Mouse (Mus musculus) heart, adult 8-10 months (tissue): ENCODE measurements around the gene Tnni2. TPM values are rescaled to one million over a fixed set of nuclear protein-coding genes. Genes with fewer than 3 reads are reported as not detected.
A peak's percentile ranks its signal among the peaks of the same experiment; 100 is the strongest.

Source experiments
- DNase-seq: peaks from one replicate; pipeline ENCODE4 v3.0.0; 2022; ENCODE audit warnings: low spot score
- total RNA-seq, 4 experiments: library from RNA; stranded (reverse); gene quantifications; 2 replicates each; pipeline ENCODE4 v1.2.4; 2022

Gene Tnni2
- total RNA-seq, 4 experiments from 2014 or later, result 5.1 to 10.0 (median 7.8) TPM

DNA sequence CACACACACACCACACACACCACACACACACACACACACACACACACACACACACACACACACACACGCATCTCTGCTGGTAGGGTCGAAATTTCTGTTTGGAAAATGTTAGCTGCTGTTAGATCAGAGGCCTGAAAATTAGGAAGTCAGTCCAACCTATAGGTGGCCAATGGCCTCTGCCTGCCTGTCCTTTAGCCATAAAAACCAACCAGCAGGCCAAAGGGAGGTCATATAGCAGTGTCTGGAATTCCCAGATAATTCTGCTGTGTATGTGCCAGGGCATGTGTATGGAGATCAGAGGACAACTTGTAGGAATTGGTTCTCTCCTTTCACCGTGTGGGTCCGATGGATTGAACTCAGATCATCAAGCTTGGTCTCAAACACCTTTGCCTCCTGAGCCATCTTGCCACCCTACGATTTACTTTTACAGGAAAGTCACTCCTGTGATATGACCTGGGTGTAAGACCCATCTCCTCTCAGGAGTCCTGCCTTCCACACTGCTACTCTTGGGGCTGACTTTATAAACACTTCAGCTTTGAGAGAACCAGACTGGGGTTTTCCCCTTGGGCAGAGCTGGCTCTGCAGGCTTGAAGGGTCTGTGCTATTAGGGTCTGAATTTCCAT lies 17.2 kb downstream of the Tnni2 start:
- DNase-seq, result no peak

DNA sequence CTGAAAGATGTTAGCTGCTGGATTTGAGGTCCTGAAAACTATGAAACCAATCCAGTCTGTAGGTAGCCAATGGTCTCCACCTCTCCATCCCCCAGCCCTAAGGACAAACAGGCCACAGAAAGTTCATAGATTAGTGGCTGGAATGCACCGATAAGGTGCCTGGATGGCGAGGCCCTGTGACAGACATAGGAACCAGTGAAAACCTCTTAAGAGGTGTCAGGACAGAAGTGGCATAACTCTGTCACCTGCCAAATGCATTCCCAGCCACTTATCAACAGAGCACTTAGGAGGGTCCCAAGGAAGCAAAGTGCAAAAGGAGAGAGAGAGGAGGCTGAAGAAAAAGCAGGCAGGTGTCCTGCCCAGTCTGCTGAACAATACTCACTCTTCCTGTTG lies 17.7 kb downstream of the Tnni2 start:
- no peak for DNase-seq

DNA sequence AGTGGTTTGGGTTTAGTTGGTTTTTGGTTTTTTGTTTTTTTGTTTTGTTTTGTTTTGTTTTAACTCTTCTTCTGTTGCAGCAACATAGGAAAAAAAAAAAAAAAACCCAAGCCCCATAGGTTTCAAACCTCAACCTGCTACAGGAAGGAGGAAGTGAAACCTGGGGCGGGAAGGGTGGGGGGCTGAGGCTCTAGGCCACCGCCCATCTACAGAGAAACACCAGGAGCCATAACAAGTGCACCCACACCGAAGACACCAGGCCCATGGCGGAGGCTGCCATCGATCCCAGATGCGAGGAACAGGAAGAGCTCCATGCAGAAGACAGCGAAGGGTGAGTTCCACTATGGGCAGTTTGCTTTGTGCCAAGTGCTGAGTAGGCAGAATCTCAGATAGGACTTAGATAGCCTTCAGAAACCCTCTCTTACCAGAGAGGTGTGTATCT lies 19.0 kb downstream of the Tnni2 start, which contains the start of gene Lsp1:
Lsp1 (plus strand) TSS at position 174 of the 442 bp plus-strand sequence.
- no peak for DNase-seq

DNA sequence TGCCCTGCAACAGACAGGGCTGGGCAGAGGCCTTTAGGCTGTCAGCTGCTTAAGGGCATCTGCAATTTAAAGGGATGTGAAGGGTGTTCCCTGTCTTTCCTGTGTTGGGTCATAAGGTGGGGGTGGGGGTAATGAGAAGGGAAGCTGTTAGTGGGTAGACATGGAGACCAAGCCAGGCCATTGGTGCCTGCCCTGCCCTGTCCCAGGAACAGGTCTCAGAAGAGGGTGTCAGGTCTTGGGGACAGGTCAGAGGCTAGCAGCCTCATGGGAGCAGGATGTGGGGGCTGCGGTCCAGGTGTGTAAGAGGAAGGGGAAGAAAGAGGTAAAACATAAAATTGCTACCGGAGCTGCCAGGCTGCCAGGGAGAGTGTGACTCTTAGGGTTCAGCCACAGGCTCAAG lies 19.8 kb downstream of the Tnni2 start:
- no peak for DNase-seq

DNA sequence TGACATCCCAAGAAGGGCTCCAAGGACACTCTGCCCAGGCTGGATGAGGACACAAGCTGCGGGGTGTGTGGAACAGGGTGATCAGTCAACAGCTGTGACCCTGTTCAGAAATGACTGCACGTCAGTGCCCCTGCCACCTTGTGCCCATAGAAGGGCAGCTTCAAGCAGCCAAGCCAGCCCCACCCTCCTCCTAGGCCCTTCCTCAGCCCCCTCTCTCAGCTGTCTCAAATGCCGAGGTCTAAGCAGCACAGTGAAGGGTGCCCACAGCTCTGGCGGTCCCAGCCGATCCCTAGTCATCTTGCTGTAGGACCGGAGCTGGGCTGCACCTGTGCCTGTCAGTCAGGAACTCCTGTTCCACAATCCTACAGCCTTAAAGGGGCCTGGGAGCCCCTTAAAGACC lies 20.6 kb downstream of the Tnni2 start:
- no peak for DNase-seq

DNA sequence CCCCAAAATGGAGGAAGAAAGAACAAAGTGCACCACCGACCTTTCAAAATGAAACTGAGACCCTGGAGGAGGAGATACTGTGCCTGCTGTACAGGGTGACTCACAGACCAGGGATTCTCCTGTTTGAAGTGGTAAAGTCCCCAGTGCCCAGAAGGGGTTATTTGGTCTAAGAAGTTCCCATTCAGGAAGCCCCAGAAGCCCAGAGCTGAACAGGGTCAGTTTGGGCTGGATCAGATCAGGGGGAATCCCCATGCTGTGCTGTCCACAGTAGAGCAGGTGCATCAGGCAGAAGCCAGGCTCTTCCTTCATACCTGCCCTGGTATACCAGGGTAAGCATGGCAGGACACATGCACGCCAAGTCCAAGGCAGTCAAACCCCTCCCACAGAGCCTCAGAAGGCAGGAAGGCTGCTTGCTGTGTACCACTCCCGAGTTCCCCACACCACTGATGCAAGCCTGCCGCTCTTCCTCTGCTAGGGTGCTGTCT lies 21.0 kb downstream of the Tnni2 start:
- no peak for DNase-seq

DNA sequence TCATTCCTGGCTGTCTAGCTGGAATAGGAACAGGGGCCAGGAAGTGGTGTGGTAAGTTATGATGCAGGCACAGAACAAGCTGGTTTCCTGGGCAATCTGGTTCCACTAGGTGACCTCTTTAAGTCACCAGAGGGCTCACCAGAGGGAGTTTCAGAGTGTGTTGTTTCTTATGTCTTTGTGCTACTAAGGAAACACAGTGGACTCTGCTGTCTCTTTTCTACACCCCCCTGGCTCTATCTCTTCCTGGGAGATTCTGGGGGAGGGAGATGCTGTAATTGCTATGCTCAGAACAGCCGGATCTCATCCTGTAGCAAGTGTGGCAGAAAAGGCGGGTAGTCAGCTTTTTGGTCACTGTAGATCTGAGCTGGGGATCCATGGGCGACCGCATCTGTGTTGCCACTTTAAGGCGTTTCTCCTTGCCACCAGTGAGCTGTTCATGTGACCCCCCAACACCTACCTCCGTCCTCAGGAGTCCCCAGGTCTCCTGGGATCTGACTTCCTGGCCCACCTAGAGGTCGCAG lies 28.6 kb downstream of the Tnni2 start:
- no peak for DNase-seq

DNA sequence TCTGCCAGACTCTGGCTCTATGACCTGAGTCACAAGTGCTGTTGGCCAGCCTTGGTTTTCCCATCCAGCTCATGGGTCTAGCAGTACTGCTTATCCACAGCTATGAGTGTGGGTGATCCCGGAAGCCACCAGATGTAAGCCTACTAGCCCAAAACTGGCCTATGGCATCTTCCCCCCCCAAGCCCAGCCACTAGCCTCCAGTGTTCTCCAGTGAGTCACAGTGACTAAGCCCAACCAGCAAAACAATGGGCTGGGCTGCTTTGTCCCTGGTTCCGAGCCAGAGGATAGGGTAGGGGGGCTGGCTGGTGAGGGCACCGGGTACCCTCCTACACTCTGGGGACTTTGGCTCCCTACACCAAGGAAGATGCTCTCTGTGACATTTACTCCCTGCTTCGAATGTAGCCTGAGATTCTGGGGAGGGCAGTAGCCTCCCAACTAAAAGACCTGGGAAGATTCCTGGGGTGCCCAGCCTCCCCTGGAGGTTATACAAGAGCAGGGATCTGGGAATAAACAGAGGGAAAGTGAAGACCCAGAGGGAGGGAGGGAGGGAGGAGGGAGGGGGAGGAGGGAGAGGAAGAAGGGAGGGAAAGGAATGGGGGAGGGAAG lies 29.3 kb downstream of the Tnni2 start:
- peak; percentile 69 for DNase-seq

DNA sequence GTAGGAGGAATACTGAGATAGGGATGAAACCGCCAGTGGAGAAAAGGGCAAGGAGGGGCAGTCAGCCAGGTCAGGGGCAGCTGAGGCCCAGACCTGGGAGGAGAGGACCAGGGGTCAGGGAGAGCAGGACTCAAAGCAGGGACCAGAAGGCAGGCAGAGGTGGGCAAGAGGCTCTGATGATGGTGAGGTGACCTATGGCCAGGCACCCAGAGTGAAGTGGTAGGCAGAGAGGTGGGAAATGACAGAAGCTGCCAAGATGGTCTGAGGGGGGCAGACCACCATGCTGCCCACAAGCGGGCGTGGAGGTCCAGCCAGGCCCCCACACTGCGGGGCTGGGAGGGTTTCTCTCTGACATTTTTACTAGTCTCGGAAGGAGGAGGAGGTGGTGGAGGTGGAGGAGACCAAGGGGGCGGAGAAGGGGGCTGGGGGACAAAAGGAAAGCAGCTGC lies 29.8 kb downstream of the Tnni2 start:
- no peak for DNase-seq

DNA sequence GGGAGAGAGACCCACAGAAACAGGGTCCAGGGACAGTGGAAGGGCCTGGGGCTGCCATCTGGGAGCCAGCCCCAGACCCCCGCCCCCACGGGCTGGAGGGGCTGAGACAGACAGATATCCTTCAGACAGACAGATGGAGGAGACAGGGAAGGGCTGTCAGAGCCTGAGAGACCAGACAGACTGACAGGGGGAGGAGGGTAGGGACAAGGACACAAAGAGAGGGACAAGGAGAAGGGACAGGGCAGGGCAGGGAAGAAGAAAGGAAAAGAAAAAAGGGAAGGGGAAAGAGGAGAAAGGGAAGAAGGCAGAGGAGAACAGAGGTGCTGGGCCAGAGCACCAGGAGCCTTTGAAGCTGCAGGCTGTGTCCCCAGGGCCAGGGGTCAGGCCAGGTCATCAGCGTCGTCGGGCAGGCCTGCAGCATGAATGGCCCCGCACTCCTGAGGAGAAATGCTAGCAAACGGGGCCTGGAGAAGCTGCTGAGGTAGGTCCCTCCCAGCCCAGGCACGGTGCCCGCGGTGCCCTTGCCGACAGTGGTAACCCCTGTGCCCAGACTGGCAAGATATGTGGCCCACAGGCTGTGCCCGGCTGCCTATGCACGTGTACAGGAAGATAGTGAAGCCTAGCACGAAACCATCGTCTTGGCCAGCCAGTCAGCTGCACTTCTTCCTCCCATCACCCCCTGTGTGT lies 30.4 kb downstream of the Tnni2 start:
- DNase-seq, result no peak

DNA sequence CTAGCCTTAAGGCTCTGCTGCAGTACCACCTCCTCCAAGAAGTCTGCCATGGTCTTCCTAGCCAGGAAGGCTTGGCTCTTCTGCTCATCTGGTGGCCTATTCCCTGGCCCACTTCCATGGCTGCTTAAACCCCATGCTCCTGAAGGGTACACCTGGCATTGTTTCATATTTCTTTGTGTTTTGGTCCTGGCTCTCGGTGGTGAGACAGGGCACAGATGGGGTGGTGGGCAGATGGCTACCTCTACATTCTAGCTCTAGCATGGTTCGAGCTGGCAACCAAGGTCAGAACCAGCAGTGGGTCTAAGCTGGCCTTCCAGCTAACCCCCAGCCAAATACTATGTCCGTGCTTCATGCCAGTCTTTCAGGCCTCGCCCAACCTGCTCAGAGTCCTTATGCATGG lies 31.3 kb downstream of the Tnni2 start:
- DNase-seq, result no peak

DNA sequence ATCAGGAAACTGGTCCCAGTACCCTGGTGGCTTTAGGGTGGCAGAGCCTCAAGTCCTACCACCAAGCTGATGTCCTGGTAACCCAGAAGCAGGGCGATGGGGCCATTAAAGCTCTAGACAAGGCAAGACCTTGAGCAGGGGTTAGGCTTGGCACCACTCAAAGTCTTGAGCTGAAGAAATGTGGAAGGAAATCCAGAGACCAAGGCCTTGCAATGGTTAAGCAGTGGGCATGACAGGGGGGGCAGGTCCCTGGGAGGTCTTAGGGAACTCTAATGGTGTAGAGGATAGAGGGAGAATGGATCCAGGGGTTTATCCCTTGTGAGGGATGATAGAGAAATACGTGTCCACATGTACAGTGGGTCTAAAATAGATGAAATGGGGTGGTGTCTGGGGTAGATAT lies 31.9 kb downstream of the Tnni2 start:
- no peak for DNase-seq

DNA sequence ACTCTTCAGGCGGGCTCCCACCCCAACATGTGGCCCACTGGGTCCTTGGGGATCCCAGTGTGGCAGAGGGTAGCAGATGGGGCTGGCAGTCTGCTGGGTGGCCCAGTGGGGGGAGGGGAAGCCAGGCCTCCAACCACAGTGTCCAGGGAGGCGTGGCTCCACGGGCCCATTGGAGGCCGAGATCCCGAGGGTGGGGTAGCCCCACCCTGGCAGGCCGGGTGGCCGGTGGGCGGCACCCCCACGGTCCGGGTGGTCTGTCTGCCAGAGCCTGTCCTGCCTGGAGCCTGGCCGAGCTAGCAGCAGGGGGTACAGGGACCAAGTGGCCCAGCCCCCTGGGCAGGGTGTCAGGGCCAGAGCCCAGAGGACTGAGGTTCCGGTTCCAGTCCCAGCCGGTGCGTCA lies 33.2 kb downstream of the Tnni2 start:
- DNase-seq, result no peak

DNA sequence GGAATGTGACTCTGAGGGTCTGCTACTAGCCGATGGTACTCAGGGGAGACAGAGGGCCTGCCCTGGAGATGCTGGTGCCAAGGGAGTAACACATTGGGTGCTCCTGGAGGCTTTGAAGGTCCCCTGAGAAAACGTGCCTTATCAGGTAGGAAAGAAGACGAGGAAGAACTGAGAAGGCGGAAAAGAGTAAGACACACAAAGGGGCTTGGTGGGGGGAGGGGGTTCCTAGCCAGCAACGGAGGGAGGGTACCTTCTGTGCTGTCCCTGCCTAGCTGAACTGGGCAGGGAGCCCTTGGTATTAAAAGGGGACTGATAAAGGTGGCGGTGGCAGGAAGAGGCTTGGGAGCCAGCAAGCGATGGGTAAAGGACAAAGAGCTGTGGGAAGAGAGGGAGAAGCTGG lies 34.0 kb downstream of the Tnni2 start:
- no peak for DNase-seq

DNA sequence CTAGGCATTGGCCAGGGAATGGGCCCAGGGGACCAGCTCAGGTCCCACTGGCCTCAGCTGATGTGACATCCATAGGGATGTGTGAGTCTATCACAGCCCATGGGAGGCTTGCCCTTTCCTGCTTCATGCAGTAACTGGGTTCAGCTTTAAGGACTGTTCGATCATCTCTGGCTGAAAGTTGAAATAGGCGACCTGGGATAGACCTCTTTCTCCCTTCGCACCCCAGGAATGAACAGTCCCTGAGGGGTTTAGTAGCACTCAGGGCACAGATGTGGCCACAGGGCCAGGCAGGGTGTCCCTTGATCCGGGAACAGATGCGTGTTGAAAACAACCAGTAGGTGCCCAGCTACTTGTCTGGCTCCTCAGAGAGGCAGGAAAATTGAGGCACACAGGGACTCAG lies 34.7 kb downstream of the Tnni2 start:
- DNase-seq, result no peak

DNA sequence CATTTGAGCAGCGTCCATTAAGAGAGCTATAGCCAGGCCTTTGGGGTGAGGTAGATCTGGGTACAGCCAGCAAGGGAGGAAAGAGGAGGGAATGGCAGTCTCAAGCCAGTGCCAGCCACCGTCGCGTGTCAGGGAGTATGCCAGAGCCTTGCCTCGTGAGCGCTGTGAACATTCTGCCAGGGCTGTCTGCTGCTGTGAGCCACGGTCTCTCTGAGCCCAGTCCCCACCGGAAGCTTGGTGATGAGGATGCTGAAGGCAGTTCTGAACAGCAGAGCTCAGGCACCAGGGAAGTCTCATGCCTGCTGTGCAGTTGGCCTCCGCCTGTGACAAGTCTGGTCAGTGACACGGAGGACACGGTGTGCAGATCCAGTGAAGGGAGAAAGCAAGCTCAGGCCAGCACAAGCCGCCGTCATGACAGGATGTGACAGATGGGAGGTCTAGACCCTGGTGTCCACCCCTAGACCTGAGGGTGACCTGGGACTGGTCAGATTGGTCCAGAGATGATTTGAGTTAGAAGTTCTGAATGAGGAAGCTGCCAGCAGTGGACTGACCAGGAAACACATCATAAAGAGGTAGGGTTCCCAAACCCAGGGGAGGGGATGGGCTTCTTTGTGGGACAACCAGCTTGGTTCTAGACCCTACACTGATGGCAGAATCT lies 35.3 kb downstream of the Tnni2 start:
- no peak for DNase-seq

DNA sequence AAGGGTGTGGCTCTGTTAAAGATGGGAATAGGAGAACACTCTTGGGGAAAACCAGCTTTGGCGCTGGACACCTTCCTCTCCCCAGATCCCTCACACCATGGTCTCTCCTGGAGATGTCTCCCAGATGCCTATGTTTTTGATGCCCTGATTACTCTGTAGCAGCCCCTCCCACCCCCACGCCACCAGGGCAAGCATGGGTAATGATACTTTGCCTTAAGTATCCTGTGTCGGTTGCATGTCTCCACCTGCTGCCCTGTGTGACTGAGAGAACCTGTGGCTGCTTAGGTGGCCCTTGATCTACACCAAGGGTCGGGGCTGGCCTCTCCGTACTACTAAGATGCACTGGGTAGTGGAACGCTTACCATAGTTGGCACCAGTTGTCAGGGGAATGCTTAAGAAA lies 36.4 kb downstream of the Tnni2 start:
- no peak for DNase-seq

DNA sequence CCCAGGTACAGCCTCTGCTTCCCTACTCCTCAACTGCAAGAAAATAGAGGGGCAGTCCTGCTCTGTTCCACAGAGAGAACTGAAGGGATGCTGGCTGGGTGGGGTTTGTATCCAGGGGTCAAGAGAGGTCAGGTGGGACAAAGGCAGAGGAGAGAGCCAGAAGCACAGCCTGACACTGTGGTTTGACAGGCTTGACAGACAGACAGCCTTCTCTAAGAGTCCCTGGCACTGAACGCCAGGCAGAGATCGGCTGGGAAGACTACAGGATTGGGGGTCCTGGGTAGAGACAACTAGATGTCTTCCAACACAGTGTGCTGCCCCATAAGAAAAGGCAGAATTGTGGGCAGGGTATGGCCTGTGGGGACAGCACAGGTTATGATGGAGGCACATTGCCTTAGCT lies 37.0 kb downstream of the Tnni2 start:
- DNase-seq, result no peak

DNA sequence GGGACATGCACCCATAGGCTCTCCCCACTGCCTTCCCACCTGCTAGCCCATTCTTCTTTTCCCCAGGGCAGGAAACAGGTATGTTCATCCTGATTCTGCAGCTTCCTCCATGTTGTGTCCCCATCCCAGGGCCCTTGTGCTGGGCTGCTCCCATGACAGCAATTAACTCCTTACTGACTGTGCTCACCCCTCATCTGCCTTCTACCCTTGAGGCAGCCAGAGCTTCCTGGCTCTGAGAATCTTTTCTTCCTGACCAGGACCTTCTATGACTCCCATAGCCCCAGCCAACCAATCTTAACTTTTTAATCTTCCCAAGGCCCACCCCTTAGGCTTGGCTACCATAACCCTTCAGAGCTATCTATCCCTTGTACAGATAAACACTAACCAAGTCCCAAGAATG lies 37.7 kb downstream of the Tnni2 start:
- DNase-seq, result no peak

DNA sequence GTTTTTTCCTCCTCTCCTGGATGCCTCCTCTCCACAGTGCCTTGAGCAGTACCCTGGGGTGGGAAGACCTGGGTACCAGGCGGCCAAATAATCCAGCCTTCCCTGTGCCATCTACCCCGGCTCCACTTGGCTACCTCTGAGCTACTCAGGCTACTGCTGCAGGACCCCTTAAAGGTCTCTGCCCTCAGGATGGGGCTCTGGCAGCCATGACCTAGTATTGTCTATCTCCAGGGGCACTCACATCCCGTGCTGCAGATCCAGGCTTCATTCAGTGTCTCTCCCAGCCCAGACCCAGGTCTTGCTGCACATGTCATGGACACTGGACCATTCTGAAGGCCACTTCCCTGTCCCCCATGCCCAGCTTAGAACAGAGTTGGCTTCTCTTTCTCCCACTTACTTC lies 38.3 kb downstream of the Tnni2 start:
- DNase-seq, result no peak

DNA sequence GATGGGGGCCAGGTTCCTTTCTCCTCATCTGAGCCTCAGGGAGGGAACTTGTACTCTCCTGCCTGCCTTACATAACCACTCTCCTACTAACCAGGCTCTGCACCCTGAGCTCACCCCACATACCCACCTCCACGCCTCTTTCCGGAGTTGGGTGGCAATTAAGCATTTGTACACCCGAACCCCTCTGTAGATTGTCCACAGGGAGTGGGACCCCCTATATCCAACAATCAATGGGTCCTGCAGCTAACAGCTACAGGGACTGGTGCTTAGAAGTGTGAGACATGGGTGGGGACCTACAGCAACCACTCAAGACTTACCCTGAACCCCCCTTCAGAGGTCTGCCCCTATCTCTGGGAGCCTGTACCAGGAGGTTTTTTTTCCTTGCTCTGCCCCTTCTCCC lies 39.1 kb downstream of the Tnni2 start:
- DNase-seq, result no peak

DNA sequence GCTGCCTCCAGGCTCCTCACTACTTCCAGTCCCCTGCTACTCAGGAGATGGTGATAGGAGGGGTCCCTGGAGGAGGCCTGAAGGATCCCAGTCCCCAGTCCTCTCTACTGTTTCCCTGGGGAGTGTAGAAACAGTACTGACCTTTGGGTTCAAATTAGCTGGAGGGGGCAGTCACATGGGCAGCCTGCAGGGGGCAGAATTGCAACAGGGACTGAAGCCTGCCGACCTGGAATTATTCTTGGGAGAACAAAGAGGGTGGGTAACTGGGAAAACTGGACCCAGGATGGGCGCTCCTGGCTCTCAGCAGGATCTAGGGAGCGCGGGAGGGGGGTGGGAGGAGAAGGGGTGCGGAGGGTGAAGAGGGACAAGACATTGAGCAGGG lies 39.6 kb downstream of the Tnni2 start:
- DNase-seq, result peak; percentile 69
